Mouse (Mus musculus) kidney, postnatal 0 days (tissue): ENCODE results near the gene Kcnc4. TPM values are rescaled to one million over a fixed set of nuclear protein-coding genes. Genes with fewer than 3 reads are reported as not detected.

Experiments used
- ATAC-seq: fragments of 200-750 bp; cut with Nextera tagmentation; replicated peaks from 2 replicates; pipeline ENCODE4 v1.8.0; 2017; ENCODE audit warnings: low read depth, moderate number of reproducible peaks, moderate TSS enrichment, moderate library complexity; ENCODE audit not compliant: low FRiP score
- DNase-seq: peaks from one replicate; pipeline ENCODE4 v3.0.0-alpha.2; 2016; ENCODE audit warnings: low spot score
- H3K27ac ChIP-seq: fragments of 300-500 bp; sonication (generic); 2 replicates; pipeline ENCODE4 v1.5.1; 2014; ENCODE audit warnings: mild to moderate bottlenecking
- H3K27me3 ChIP-seq: fragments of 300-500 bp; sonication (generic); 2 replicates; pipeline ENCODE4 v1.6.1; 2014; ENCODE audit warnings: low read length, mixed read lengths; ENCODE audit not compliant: insufficient read depth
- H3K36me3 ChIP-seq: fragments of 300-500 bp; sonication (generic); 2 replicates; pipeline ENCODE4 v1.6.1; 2014; ENCODE audit warnings: low read length, mixed read lengths; ENCODE audit not compliant: insufficient read depth
- H3K4me1 ChIP-seq: fragments of 300-500 bp; sonication (generic); replicated peaks from 2 replicates; pipeline ENCODE4 v1.6.1; 2014; ENCODE audit warnings: antibody characterized with exemption, low read length, mixed read lengths; ENCODE audit not compliant: insufficient read depth
- H3K4me2 ChIP-seq: fragments of 300-500 bp; sonication (generic); 2 replicates; pipeline ENCODE4 v1.6.1; 2014; ENCODE audit warnings: mild to moderate bottlenecking, low read length, moderate library complexity, mixed read lengths
- H3K4me3 ChIP-seq: fragments of 300-500 bp; sonication (generic); replicated peaks from 2 replicates; pipeline ENCODE4 v1.5.1; 2014; ENCODE audit warnings: low read depth, low read length
- H3K9ac ChIP-seq: fragments of 300-500 bp; sonication (generic); 2 replicates; pipeline ENCODE4 v1.6.1; 2014; ENCODE audit warnings: low read depth, low read length
- H3K9me3 ChIP-seq: fragments of 300-500 bp; sonication (generic); replicated peaks from 2 replicates; pipeline ENCODE4 v1.6.1; 2016; ENCODE audit warnings: low read length, inconsistent platforms, mixed read lengths
- CTCF ChIP-seq: IDR thresholded peaks from 2 replicates; pipeline ENCODE4 v1.5.1; 2016; ENCODE audit warnings: antibody characterized with exemption, low read depth, mild to moderate bottlenecking, moderate library complexity
- WGBS: fragments of 180-500 bp; shearing (Covaris S2); extraction: QIAGEN DNeasy Blood & Tissue Kit; methylation state at CpG from one replicate; pipeline ENCODE4 v1.1.7; 2014; 5-methylcytosine and 5-hydroxymethylcytosine counted together
- polyA plus RNA-seq: library from polyadenylated mRNA; unstranded; fragments of >200 nt; fragmentation: Nextera tagmentation; extraction: Ambion mirVana; gene quantifications from 2 replicates; pipeline ENCODE4 v1.2.1, GENCODE M21; 2015

The Kcnc4 gene
- polyA plus RNA-seq, 1 experiment from 2014 or later, result 0.12 TPM

- no peaks in the 10 kb centered on the region for H3K9me3 ChIP-seq
- 0 out of 2 replicates have a peak, but pooled peaks cover 3% of the 10 kb centered on the region for H3K36me3 ChIP-seq
- DNase-seq, result no peak
- H3K27ac ChIP-seq, result no peak overlapping the region
- no peak overlapping the region for H3K4me3 ChIP-seq
- no peak for ATAC-seq
- H3K4me2 ChIP-seq, result no peak overlapping the region
- H3K9ac ChIP-seq, result no peak overlapping the region
- H3K4me1 ChIP-seq, result peaks cover 24% of the 10 kb centered on the region
- 85% methylated on average over 2 of the region's 2 CpGs for WGBS
- no peaks in the 10 kb centered on the region for H3K27me3 ChIP-seq
- TF ChIP-seq CTCF, result no peak
Measured at GRCm38 (mm10) chr3:107503716-107504115, 44.4 kb upstream of the Kcnc4 start.

GRCm38 (mm10) chr3:107501702-107502151, 42.4 kb upstream of the Kcnc4 start:
- no peak overlapping the region for H3K4me3 ChIP-seq
- H3K27ac ChIP-seq, result no peak overlapping the region
- no peak for DNase-seq
- no peak for TF ChIP-seq CTCF
- WGBS, result 38% methylated on average over 7 of the region's 7 CpGs
- ATAC-seq, result no peak
- H3K4me2 ChIP-seq, result no peak overlapping the region
- H3K36me3 ChIP-seq, result 0 out of 2 replicates have a peak, but pooled peaks cover 3% of the 10 kb centered on the region
- H3K27me3 ChIP-seq, result no peaks in the 10 kb centered on the region
- H3K9ac ChIP-seq, result no peak overlapping the region
- H3K4me1 ChIP-seq, result peaks cover 16% of the 10 kb centered on the region
- H3K9me3 ChIP-seq, result no peaks in the 10 kb centered on the region

- no peak for TF ChIP-seq CTCF
- H3K9ac ChIP-seq, result no peak overlapping the region
- H3K4me3 ChIP-seq, result no peak overlapping the region
- no peak for ATAC-seq
- H3K27ac ChIP-seq, result no peak overlapping the region
- H3K4me2 ChIP-seq, result no peak overlapping the region
- 0 out of 2 replicates have a peak, but pooled peaks cover 3% of the 10 kb centered on the region for H3K36me3 ChIP-seq
- no peak for DNase-seq
- peaks cover 8% of the 10 kb centered on the region for H3K4me1 ChIP-seq
- H3K9me3 ChIP-seq, result no peaks in the 10 kb centered on the region
- WGBS, result 97% methylated on average over 11 of the region's 11 CpGs
- no peaks in the 10 kb centered on the region for H3K27me3 ChIP-seq
Measured at GRCm38 (mm10) chr3:107500301-107500700, 40.9 kb upstream of the Kcnc4 start.

- Histone ChIP-seq H3K4me3 (no peak overlapping the region), H3K27ac (no peak overlapping the region), H3K9ac (no peak overlapping the region), H3K27me3 (no peaks in the 10 kb centered on the region), H3K4me2 (no peak overlapping the region), H3K4me1 (no peaks in the 10 kb centered on the region), H3K9me3 (no peaks in the 10 kb centered on the region), H3K36me3 (0 out of 2 replicates have a peak, but pooled peaks cover 3% of the 10 kb centered on the region)
- TF ChIP-seq CTCF, result no peak
- ATAC-seq (0 out of 2 replicates have a peak, but pooled peaks have one; percentile 40), DNase-seq (no peak)
- 52% methylated on average over 13 of the region's 13 CpGs for WGBS
Measured at GRCm38 (mm10) chr3:107496086-107496850, 36.9 kb upstream of the Kcnc4 start.

- H3K36me3 ChIP-seq, result 0 out of 2 replicates have a peak, but pooled peaks cover 3% of the 10 kb centered on the region
- 92% methylated on average over 6 of the region's 6 CpGs for WGBS
- no peaks in the 10 kb centered on the region for H3K27me3 ChIP-seq
- no peaks in the 10 kb centered on the region for H3K4me1 ChIP-seq
- H3K27ac ChIP-seq, result no peak overlapping the region
- no peak overlapping the region for H3K4me3 ChIP-seq
- no peak for TF ChIP-seq CTCF
- no peak overlapping the region for H3K9ac ChIP-seq
- DNase-seq, result no peak
- ATAC-seq, result no peak
- no peaks in the 10 kb centered on the region for H3K9me3 ChIP-seq
- H3K4me2 ChIP-seq, result no peak overlapping the region
Measured at GRCm38 (mm10) chr3:107495524-107495923, 36.2 kb upstream of the Kcnc4 start.

GRCm38 (mm10) chr3:107491459-107491858, 32.1 kb upstream of the Kcnc4 start:
- no peak for ATAC-seq
- Histone ChIP-seq H3K27me3 (no peaks in the 10 kb centered on the region), H3K4me2 (no peak overlapping the region), H3K9me3 (no peaks in the 10 kb centered on the region), H3K27ac (no peak overlapping the region), H3K4me1 (no peaks in the 10 kb centered on the region), H3K9ac (no peak overlapping the region), H3K4me3 (no peak overlapping the region), H3K36me3 (no peaks in the 10 kb centered on the region)
- TF ChIP-seq CTCF, result no peak
- DNase-seq, result peak; percentile 39
- WGBS, result 37% methylated on average over 6 of the region's 6 CpGs
